11 mouse cellular contexts compared by ENCODE assay signal in the genomic region with DNA sequence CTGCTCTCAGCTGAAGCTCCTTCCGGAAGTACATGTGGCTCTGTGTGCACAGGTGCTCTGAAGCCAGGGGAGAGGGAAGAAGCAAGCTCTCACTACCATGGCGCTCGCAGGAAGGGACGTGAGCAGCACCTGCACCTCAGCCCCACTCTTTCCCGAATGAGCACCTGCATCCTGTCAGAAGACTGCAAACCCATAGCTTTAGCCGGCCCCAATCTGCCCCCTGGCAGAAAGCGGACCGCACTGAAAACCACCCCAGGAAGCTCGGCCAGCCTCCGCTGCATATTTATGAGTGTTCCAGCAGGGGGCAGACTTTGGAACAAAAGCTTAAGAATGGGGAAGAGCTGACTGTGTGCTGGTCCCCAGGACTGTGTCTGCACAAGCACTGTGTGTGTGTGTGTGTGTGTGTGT. TPM values are rescaled to one million over a fixed set of nuclear protein-coding genes. Genes with fewer than 3 reads are reported as not detected.
DNase-seq lines count a peak whose midpoint lies in the region; ATAC-seq and TF ChIP-seq lines count a peak whose summit lies in the region.
"Had no signal": no experiment of that assay in that cellular context is flagged by ENCODE, and none has a peak within 500 bp of the region (broad histone marks: within the 10 kb centered on the region; RNA-seq: fewer than 3 reads in every experiment).

No protein-coding gene starts in this region.

- DNase-seq in forebrain, embryonic 14.5 days (ENCODE audit: low spot score) = peak; percentile 39
- DNase-seq in spleen, adult 2 months (ENCODE audit: low read depth in 1 of 2, low spot score in 2 of 2) = no peak
- no peak for DNase-seq in spleen, adult 18-20 months
- DNase-seq in thymus, postnatal 36 days = peak; percentile 78 to 88
- DNase-seq in left cerebral cortex, postnatal 4 days = no peak
- DNase-seq: liver, embryonic 13.5 days had no signal

- H3K4me2 ChIP-seq in forebrain, embryonic 14.5 days (ENCODE audit: low read length) = no peak overlapping the region
- no peak overlapping the region for H3K4me2 ChIP-seq in forebrain, embryonic 15.5 days (replicated peaks)
- H3K4me2 ChIP-seq in intestine, embryonic 16.5 days (ENCODE audit: low read depth, low read length) = no peak overlapping the region
- no peak overlapping the region for H3K4me2 ChIP-seq in midbrain, embryonic 15.5 days
- H3K4me2 ChIP-seq: liver, embryonic 13.5 days had no signal

- 33% methylated on average over 10 of the region's 10 CpGs for WGBS in forebrain, embryonic 14.5 days
- WGBS in forebrain, embryonic 15.5 days = 38% methylated on average over 10 of the region's 10 CpGs
- WGBS in spleen, adult 2 months = 62% methylated on average over 10 of the region's 10 CpGs
- WGBS in intestine, embryonic 16.5 days = 73% methylated on average over 10 of the region's 10 CpGs
- WGBS in midbrain, embryonic 15.5 days = 43% methylated on average over 10 of the region's 10 CpGs

- no peak for TF ChIP-seq CTCF in spleen, adult 2 months (IDR thresholded peaks at IDR 0.05; ENCODE audit: extremely low read depth, insufficient read depth, insufficient read length, insufficient replicate concordance)

- no peak overlapping the region for H3K4me3 ChIP-seq in forebrain, embryonic 14.5 days (ENCODE audit: low read depth, low read length)
- no peak overlapping the region for H3K4me3 ChIP-seq in forebrain, embryonic 15.5 days
- H3K4me3 ChIP-seq in spleen, adult 2 months (ENCODE audit: extremely low read depth, insufficient read depth, insufficient read length) = peak overlapping the region; percentile 4; the same call in 1 of the 2 replicates
- H3K4me3 ChIP-seq in intestine, embryonic 16.5 days (ENCODE audit: low read length) = no peak overlapping the region
- H3K4me3 ChIP-seq in midbrain, embryonic 15.5 days = no peak overlapping the region
- H3K4me3 ChIP-seq: liver, embryonic 13.5 days had no signal

- H3K36me3 ChIP-seq in forebrain, embryonic 14.5 days (ENCODE audit: control insufficient read depth, insufficient read depth, low read length) = peaks cover 4% of the 10 kb centered on the region; the same call in 1 of the 2 replicates
- no peaks in the 10 kb centered on the region for H3K36me3 ChIP-seq in forebrain, embryonic 15.5 days
- no peaks in the 10 kb centered on the region; the same call in none of the 2 replicates for H3K36me3 ChIP-seq in spleen, adult 2 months (ENCODE audit: control insufficient read depth, insufficient read depth, low read length)
- no peaks in the 10 kb centered on the region for H3K36me3 ChIP-seq in intestine, embryonic 16.5 days (ENCODE audit: control insufficient read depth, insufficient read depth, low read length)
- no peaks in the 10 kb centered on the region for H3K36me3 ChIP-seq in midbrain, embryonic 15.5 days (replicated peaks)
- H3K36me3 ChIP-seq: liver, embryonic 13.5 days had no signal

- H3K9ac ChIP-seq in forebrain, embryonic 14.5 days (ENCODE audit: low read length) = no peak overlapping the region
- H3K9ac ChIP-seq in forebrain, embryonic 15.5 days (replicated peaks) = no peak overlapping the region
- no peak overlapping the region for H3K9ac ChIP-seq in intestine, embryonic 16.5 days (ENCODE audit: low read depth, low read length)
- no peak overlapping the region for H3K9ac ChIP-seq in midbrain, embryonic 15.5 days
- H3K9ac ChIP-seq: liver, embryonic 13.5 days had no signal

- intact Hi-C loops in left cerebral cortex, postnatal 4 days (cut with DNase I) = no loop called here

- TF ChIP-seq POLR2A in spleen, adult 2 months (IDR thresholded peaks at IDR 0.05; ENCODE audit: low read depth, low read length) = no peak

- H3K4me1 ChIP-seq in forebrain, embryonic 14.5 days (ENCODE audit: control insufficient read depth, insufficient read depth, low read length) = no peaks in the 10 kb centered on the region
- no peaks in the 10 kb centered on the region for H3K4me1 ChIP-seq in forebrain, embryonic 15.5 days
- H3K4me1 ChIP-seq in spleen, adult 2 months (ENCODE audit: control insufficient read depth, insufficient read depth, insufficient read length) = no peaks in the 10 kb centered on the region
- no peaks in the 10 kb centered on the region for H3K4me1 ChIP-seq in intestine, embryonic 16.5 days (ENCODE audit: control insufficient read depth, insufficient read depth, low read length)
- peaks cover 21% of the 10 kb centered on the region for H3K4me1 ChIP-seq in midbrain, embryonic 15.5 days

- ATAC-seq in forebrain, embryonic 14.5 days = no peak
- ATAC-seq in forebrain, embryonic 15.5 days (replicated peaks) = no peak
- 0 out of 2 replicates have a peak, but pooled peaks have one; percentile 4 for ATAC-seq in intestine, embryonic 16.5 days
- no peak for ATAC-seq in midbrain, embryonic 15.5 days (replicated peaks)

- H3K27ac ChIP-seq in forebrain, embryonic 14.5 days (ENCODE audit: low read depth, low read length) = no peak overlapping the region
- no peak overlapping the region for H3K27ac ChIP-seq in forebrain, embryonic 15.5 days (replicated peaks)
- H3K27ac ChIP-seq in spleen, adult 2 months (ENCODE audit: insufficient read depth, low read length) = no peak overlapping the region
- no peak overlapping the region for H3K27ac ChIP-seq in intestine, embryonic 16.5 days (ENCODE audit: low read length)
- H3K27ac ChIP-seq in midbrain, embryonic 15.5 days = no peak overlapping the region
- H3K27ac ChIP-seq: liver, embryonic 13.5 days had no signal

- no peaks in the 10 kb centered on the region for H3K9me3 ChIP-seq in forebrain, embryonic 14.5 days (replicated peaks; ENCODE audit: control insufficient read depth, low read length)
- H3K9me3 ChIP-seq in forebrain, embryonic 15.5 days = no peaks in the 10 kb centered on the region
- no peaks in the 10 kb centered on the region for H3K9me3 ChIP-seq in intestine, embryonic 16.5 days (ENCODE audit: control insufficient read depth, low read length)
- no peaks in the 10 kb centered on the region for H3K9me3 ChIP-seq in midbrain, embryonic 15.5 days
- H3K9me3 ChIP-seq: liver, embryonic 13.5 days had no signal

- H3K27me3 ChIP-seq in forebrain, embryonic 14.5 days (replicated peaks; ENCODE audit: control insufficient read depth, insufficient read depth, low read length) = no peaks in the 10 kb centered on the region
- H3K27me3 ChIP-seq in forebrain, embryonic 15.5 days = no peaks in the 10 kb centered on the region
- no peaks in the 10 kb centered on the region for H3K27me3 ChIP-seq in spleen, adult 2 months (ENCODE audit: control insufficient read depth, insufficient read depth, low read length)
- H3K27me3 ChIP-seq in intestine, embryonic 16.5 days (replicated peaks; ENCODE audit: control insufficient read depth, insufficient read depth, low read length) = no peaks in the 10 kb centered on the region
- H3K27me3 ChIP-seq in midbrain, embryonic 15.5 days (replicated peaks) = no peaks in the 10 kb centered on the region
- H3K27me3 ChIP-seq: liver, embryonic 13.5 days had no signal

RNA-seq across cellular contexts. Expression of a gene that starts 17.2 kb away (rescaled TPM):
- not detected in 2 replicates for polyA plus RNA-seq in forebrain, embryonic 14.5 days (2014; fragmentation: Nextera tagmentation; extraction: Ambion mirVana)
- not detected in 2 replicates for polyA plus RNA-seq in forebrain, embryonic 15.5 days (2015; fragmentation: Nextera tagmentation; extraction: Ambion mirVana)
- not detected in 2 replicates for polyA plus RNA-seq in spleen, adult 2 months (2012; rRNA removed)
- not detected in 2 replicates for polyA plus RNA-seq in intestine, embryonic 16.5 days (2015; fragmentation: Nextera tagmentation; extraction: Ambion mirVana)
- not detected in 2 replicates for polyA plus RNA-seq in midbrain, embryonic 15.5 days (2015; fragmentation: Nextera tagmentation; extraction: Ambion mirVana)
- total RNA-seq in left cerebral cortex, postnatal 4 days (2021) = not detected
- total RNA-seq: hematopoietic stem cell, adult 5-6 weeks had no signal
- polyA plus RNA-seq: embryonic facial prominence, embryonic 14.5 days; liver, embryonic 13.5 days had no signal

Comparison
In these comparisons a context has a peak if more than half of its experiments do, and no peak if none do; other contexts are left out.
1. DNase-seq: peak in forebrain, embryonic 14.5 days (single experiment) and thymus, postnatal 36 days (2 of 2); none in spleen, adult 2 months (0 of 2), spleen, adult 18-20 months (0 of 2) and left cerebral cortex, postnatal 4 days (single experiment).